9 mouse cellular contexts compared by ENCODE assay signal in the genomic region with DNA sequence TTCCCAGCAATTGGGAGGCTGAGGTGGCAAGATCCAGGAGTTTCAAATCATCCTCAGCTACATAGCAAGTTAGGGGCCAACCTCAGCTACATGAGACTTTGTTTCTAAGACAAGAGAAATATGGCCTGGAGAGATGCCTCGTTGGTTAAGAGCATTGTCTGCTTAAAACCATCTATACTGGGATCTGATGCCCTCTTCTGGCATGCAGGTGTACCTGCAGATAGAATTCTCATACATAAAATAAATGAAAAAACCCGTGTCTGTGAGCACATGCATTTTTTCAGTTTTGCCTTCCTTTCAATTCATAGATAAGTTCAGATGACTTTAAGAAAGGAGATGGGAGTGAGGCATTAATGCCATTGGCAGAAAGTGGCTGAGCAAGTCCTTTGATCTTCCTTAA. TPM values are rescaled to one million over a fixed set of nuclear protein-coding genes. Genes with fewer than 3 reads are reported as not detected.
DNase-seq lines count a peak whose midpoint lies in the region; ATAC-seq and TF ChIP-seq lines count a peak whose summit lies in the region.
"Had no signal": no experiment of that assay in that cellular context is flagged by ENCODE, and none has a peak within 500 bp of the region (broad histone marks: within the 10 kb centered on the region; RNA-seq: fewer than 3 reads in every experiment).

No protein-coding gene starts in this region.

- no peak overlapping the region for H3K4me3 ChIP-seq in CH12.LX (replicated peaks in 1 of 3; ENCODE audit: low read depth in 2 of 3, low read length in 2 of 3, poor library complexity in 1 of 3)
- H3K4me3 ChIP-seq: heart, embryonic 15.5 days; lung, embryonic 15.5 days had no signal

- no peak for TF ChIP-seq EP300 in CH12.LX (IDR thresholded peaks at IDR 0.05; ENCODE audit: low read length)

- dilution Hi-C loops in CH12.LX (cut with MboI; ENCODE audit: extremely low pct_ligation_motif_present, extremely low pct_unique_long_range_greater_than_20kb, low sequenced_read_pairs) = no loop called here

- no peak overlapping the region for H3K9ac ChIP-seq in CH12.LX (ENCODE audit: insufficient read depth, low read depth)
- H3K9ac ChIP-seq: heart, embryonic 15.5 days; lung, embryonic 15.5 days had no signal

- peak; percentile 53 for DNase-seq in kidney, adult 9 months
- DNase-seq in kidney, postnatal 4 days = no peak
- peak; percentile 38 for DNase-seq in CH12.LX (ENCODE audit: extremely low read depth)
- peak; percentile 76 for DNase-seq in NIH3T3 (ENCODE audit: low read depth)
- no peak for DNase-seq in layer of hippocampus, adult 8-10 months (ENCODE audit: low spot score in 2 of 2)
- DNase-seq in adrenal gland, postnatal 4 days (ENCODE audit: low spot score in 2 of 2) = no peak

- TF ChIP-seq CTCF in CH12.LX (conservative IDR thresholded peaks at IDR 0.05 in 1 of 2, IDR thresholded peaks at IDR 0.05 in 1 of 2; ENCODE audit: low read depth in 2 of 2, low read length in 2 of 2) = peak; percentile 36 to 71

- H3K27me3 ChIP-seq in CH12.LX (replicated peaks) = no peaks in the 10 kb centered on the region
- H3K27me3 ChIP-seq: heart, embryonic 15.5 days; lung, embryonic 15.5 days had no signal

- no peaks in the 10 kb centered on the region for H3K79me2 ChIP-seq in CH12.LX (replicated peaks; ENCODE audit: control insufficient read depth, extremely low read depth, insufficient read depth, poor library complexity, severe bottlenecking)

- TF ChIP-seq POLR2A in CH12.LX (IDR thresholded peaks at IDR 0.05; ENCODE audit: low read depth, low read length) = no peak

- H3K4me2 ChIP-seq in CH12.LX (ENCODE audit: insufficient read depth, low read depth, poor library complexity, severe bottlenecking) = no peak overlapping the region
- H3K4me2 ChIP-seq: heart, embryonic 15.5 days; lung, embryonic 15.5 days had no signal

- H3K36me3 ChIP-seq in CH12.LX (replicated peaks in 1 of 2; ENCODE audit: control insufficient read depth in 1 of 2, insufficient read depth in 1 of 2, low read length in 1 of 2) = peaks cover 0 to 5% of the 10 kb centered on the region in 2 experiments

- ATAC-seq in megakaryocyte, adult 5-6 weeks (ENCODE audit: poor library complexity, severe bottlenecking) = peak; percentile 64

- H3K27ac ChIP-seq in CH12.LX (ENCODE audit: insufficient read depth, low read depth) = no peak overlapping the region
- H3K27ac ChIP-seq: heart, embryonic 15.5 days; lung, embryonic 15.5 days had no signal

- in situ Hi-C loops in CH12.LX (cut with MboI; ENCODE audit: low pct_ligation_motif_present, low pct_unique_long_range_greater_than_20kb, low sequenced_read_pairs) = loop anchor here (25.0 kb wide), 1 partner anchor 1048 kb away; no protein-coding TSS in a partner anchor

- peak; percentile 66 for TF ChIP-seq RAD21 in CH12.LX (IDR thresholded peaks at IDR 0.05; ENCODE audit: low read depth, low read length)

- 0 out of 4 replicates have a peak, but pooled peaks cover 0 to 4% of the 10 kb centered on the region in 2 experiments for H3K4me1 ChIP-seq in CH12.LX (ENCODE audit: control insufficient read depth in 1 of 2, insufficient read depth in 2 of 2)
- H3K4me1 ChIP-seq: lung, embryonic 15.5 days had no signal

- H3K9me3 ChIP-seq in CH12.LX (replicated peaks; ENCODE audit: low read length) = no peaks in the 10 kb centered on the region
- H3K9me3 ChIP-seq: heart, embryonic 15.5 days; lung, embryonic 15.5 days had no signal

TF ChIP-seq in CH12.LX, 34 proteins besides CTCF, POLR2A, EP300 and RAD21:
- no peak for TF ChIP-seq TBP (conservative IDR thresholded peaks at IDR 0.05; ENCODE audit: low read depth, low read length)
- no peak for TF ChIP-seq MAFK (IDR thresholded peaks at IDR 0.05; ENCODE audit: insufficient replicate concordance, low read length)
- no peak for TF ChIP-seq MAZ (IDR thresholded peaks at IDR 0.05; ENCODE audit: low read depth, low read length)
- TF ChIP-seq MYC (IDR thresholded peaks at IDR 0.05; ENCODE audit: low read depth, low read length) = 0 out of 2 replicates have a peak, but pooled peaks have one; percentile 56
- TF ChIP-seq SMC3 (IDR thresholded peaks at IDR 0.05; ENCODE audit: low read depth, low read length) = peak; percentile 66
TF ChIP-seq in CH12.LX: peak in this region for 2.

RNA-seq across cellular contexts. Expression of a gene that starts 19.6 kb away (rescaled TPM):
- 2.8 and 3.4 TPM in 2 replicates for total RNA-seq in CH12.LX (2012; rRNA removed)
- total RNA-seq in CH12.LX (2014; rRNA removed) = 5.3 and 5.6 TPM in 2 replicates
- 7.8 and 9.0 TPM in 2 replicates for polyA plus RNA-seq in CH12.LX (2012; ENCODE audit: insufficient read length, low read depth)
- 10.6 and 12.6 TPM in 2 replicates for total RNA-seq in megakaryocyte, adult 5-6 weeks (2015)
- total RNA-seq in megakaryocyte, adult 5-6 weeks (2017) = 10.4 and 11.1 TPM in 2 replicates
- 10 to 100 TPM; 10.4 to 12.9 (median 12.0) TPM for total RNA-seq in layer of hippocampus, adult 8-10 months (2022)
- total RNA-seq in adrenal gland, postnatal 4 days (2021) = 10 to 100 TPM; 24.2 to 26.5 TPM

RNA-seq across cellular contexts. Expression of a gene that starts 27.7 kb away (rescaled TPM):
- total RNA-seq in CH12.LX (2012; rRNA removed) (0.84 and 1.1 TPM in 2 replicates), CH12.LX (2014; rRNA removed) (0.23 and 0.40 TPM in 2 replicates)
- 0.31 and 0.47 TPM in 2 replicates for polyA plus RNA-seq in CH12.LX (2012; ENCODE audit: insufficient read length, low read depth)
- total RNA-seq in megakaryocyte, adult 5-6 weeks (2015) = 1.4 and 1.8 TPM in 2 replicates
- total RNA-seq in megakaryocyte, adult 5-6 weeks (2017) = 1.6 and 2.0 TPM in 2 replicates
- 1 to 10 TPM in 2 of 4 experiments, under 1 TPM in 2; 0.87 to 2.5 (median 1.3) TPM for total RNA-seq in layer of hippocampus, adult 8-10 months (2022)
- total RNA-seq in adrenal gland, postnatal 4 days (2021) = 10 to 100 TPM; 29.5 to 29.7 TPM

Comparison
In these comparisons a context has a peak if more than half of its experiments do, and no peak if none do; other contexts are left out.
1. DNase-seq: peak in kidney, adult 9 months (single experiment), CH12.LX (single experiment) and NIH3T3 (single experiment); none in kidney, postnatal 4 days (0 of 2), layer of hippocampus, adult 8-10 months (0 of 2) and adrenal gland, postnatal 4 days (0 of 2).
2. RNA of a gene that starts 27.7 kb away (total RNA-seq): 29.5 to 29.7 TPM in adrenal gland, postnatal 4 days; 1.4 to 2.0 TPM in megakaryocyte, adult 5-6 weeks, 0.87 to 2.5 TPM in layer of hippocampus, adult 8-10 months and 0.23 to 1.1 TPM in CH12.LX; every median in the first group is over 4 times any median in the second.